Mouse (Mus musculus) forebrain, postnatal 0 days (tissue): Measurements from ENCODE around the gene Gabpb2. TPM values are rescaled to one million over a fixed set of nuclear protein-coding genes. Genes with fewer than 3 reads are reported as not detected.

ENCODE experiments used
- ATAC-seq: fragments of 200-750 bp; cut with Nextera tagmentation; 2 replicates; pipeline ENCODE4 v1.8.0; 2017; ENCODE audit warnings: mild to moderate bottlenecking, moderate library complexity
- DNase-seq: peaks from one replicate; pipeline ENCODE4 v3.0.0-alpha.2; 2015
- H3K27ac ChIP-seq: fragments of 300-500 bp; sonication (generic); 2 replicates; pipeline ENCODE4 v1.5.1; 2014; ENCODE audit warnings: low read depth, mild to moderate bottlenecking, antibody characterized with exemption, low read length, moderate library complexity, mixed read lengths
- H3K27me3 ChIP-seq: fragments of 300-500 bp; sonication (generic); 2 replicates; pipeline ENCODE4 v1.6.1; 2014; ENCODE audit warnings: mild to moderate bottlenecking, low read length, mixed read lengths; ENCODE audit not compliant: insufficient read depth
- H3K36me3 ChIP-seq: fragments of 300-500 bp; sonication (generic); 2 replicates; pipeline ENCODE4 v1.6.1; 2014; ENCODE audit warnings: mild to moderate bottlenecking, moderate library complexity; ENCODE audit not compliant: insufficient read depth
- H3K4me1 ChIP-seq: fragments of 300-500 bp; sonication (generic); 2 replicates; pipeline ENCODE4 v1.6.1; 2014; ENCODE audit warnings: antibody characterized with exemption; ENCODE audit not compliant: insufficient read depth
- H3K4me2 ChIP-seq: fragments of 300-500 bp; sonication (generic); 2 replicates; pipeline ENCODE4 v1.6.1; 2014; ENCODE audit warnings: low read depth, mild to moderate bottlenecking, moderate library complexity
- H3K4me3 ChIP-seq: fragments of 300-500 bp; sonication (generic); 2 replicates; pipeline ENCODE4 v1.5.1; 2014; ENCODE audit warnings: low read depth, low read length, mixed read lengths
- H3K9ac ChIP-seq: fragments of 300-500 bp; sonication (generic); 2 replicates; pipeline ENCODE4 v1.6.1; 2014; ENCODE audit warnings: mild to moderate bottlenecking
- H3K9me3 ChIP-seq: fragments of 300-500 bp; sonication (generic); 2 replicates; pipeline ENCODE4 v1.6.1; 2016; ENCODE audit warnings: low read length
- CTCF ChIP-seq: sonication (generic); IDR thresholded peaks from 2 replicates; pipeline ENCODE4 v1.5.1; 2016; ENCODE audit warnings: antibody characterized with exemption, control low read depth, low read depth
- WGBS: fragments of 180-500 bp; shearing (Covaris S2); extraction: QIAGEN DNeasy Blood & Tissue Kit; methylation state at CpG from one replicate; pipeline ENCODE4 v1.1.7; 2014; 5-methylcytosine and 5-hydroxymethylcytosine counted together
- polyA plus RNA-seq: library from polyadenylated mRNA; unstranded; fragments of >200 nt; fragmentation: Nextera tagmentation; extraction: Ambion mirVana; gene quantifications from 2 replicates; pipeline ENCODE4 v1.2.1, GENCODE M21; 2015
- total RNA-seq: library from RNA; depleted of rRNA; stranded (reverse); fragments of >200 nt; gene quantifications from 2 replicates; pipeline ENCODE4 v1.2.3, GENCODE M21; 2014

The Gabpb2 gene
- total and polyA plus RNA-seq, 2 experiments from 2014 or later, result 1.5 to 9.9 TPM

GRCm38 (mm10) chr3:95239971-95240370 is 22.3 kb upstream of the Gabpb2 start:
- Histone ChIP-seq H3K27me3 (no peaks in the 10 kb centered on the region), H3K4me1 (no peaks in the 10 kb centered on the region)

GRCm38 (mm10) chr3:95239022-95239421 is 21.3 kb upstream of the Gabpb2 start:
- Histone ChIP-seq H3K27me3 (no peaks in the 10 kb centered on the region), H3K4me1 (no peaks in the 10 kb centered on the region), H3K4me3 (no peak overlapping the region), H3K4me2 (no peak overlapping the region), H3K9me3 (no peaks in the 10 kb centered on the region), H3K27ac (no peak overlapping the region), H3K9ac (no peak overlapping the region), H3K36me3 (peaks cover 39% of the 10 kb centered on the region)
- WGBS, result 88% methylated on average over 6 of the region's 6 CpGs
- no peak for TF ChIP-seq CTCF
- no peak for ATAC-seq
- no peak for DNase-seq

More at GRCm38 (mm10) chr3:95239971-95240370, 22.3 kb upstream of the Gabpb2 start:
- no peak overlapping the region for H3K4me2 ChIP-seq
- no peak overlapping the region for H3K9ac ChIP-seq
- H3K27ac ChIP-seq, result no peak overlapping the region
- peaks cover 29% of the 10 kb centered on the region for H3K36me3 ChIP-seq
- no peak for TF ChIP-seq CTCF
- no peak overlapping the region for H3K4me3 ChIP-seq
- no peaks in the 10 kb centered on the region for H3K9me3 ChIP-seq
- ATAC-seq, result no peak
- no peak for DNase-seq
- WGBS, result 89% methylated on average over 12 of the region's 12 CpGs

GRCm38 (mm10) chr3:95237541-95238099 is 19.9 kb upstream of the Gabpb2 start:
- Histone ChIP-seq H3K4me1 (no peaks in the 10 kb centered on the region), H3K27ac (no peak overlapping the region), H3K27me3 (no peaks in the 10 kb centered on the region), H3K4me3 (no peak overlapping the region), H3K36me3 (peaks cover 51% of the 10 kb centered on the region), H3K9me3 (no peaks in the 10 kb centered on the region), H3K9ac (no peak overlapping the region), H3K4me2 (no peak overlapping the region)
- TF ChIP-seq CTCF, result no peak
- DNase-seq, result no peak
- WGBS, result 90% methylated on average over 8 of the region's 8 CpGs
- ATAC-seq, result no peak

GRCm38 (mm10) chr3:95235386-95236301 is 17.9 kb upstream of the Gabpb2 start:
- peaks cover 2% of the 10 kb centered on the region; the same call in 1 of the 2 replicates for H3K4me1 ChIP-seq
- H3K9me3 ChIP-seq, result no peaks in the 10 kb centered on the region
- H3K27me3 ChIP-seq, result no peaks in the 10 kb centered on the region
- no peak overlapping the region for H3K4me3 ChIP-seq
- 61% methylated on average over 23 of the region's 23 CpGs for WGBS
- ATAC-seq (no peak), DNase-seq (no peak)
- H3K9ac ChIP-seq, result no peak overlapping the region
- no peak overlapping the region for H3K4me2 ChIP-seq
- no peak for TF ChIP-seq CTCF
- no peak overlapping the region for H3K27ac ChIP-seq
- peaks cover 59% of the 10 kb centered on the region for H3K36me3 ChIP-seq

GRCm38 (mm10) chr3:95233303-95233980 is 15.7 kb upstream of the Gabpb2 start:
- Histone ChIP-seq H3K27me3 (no peaks in the 10 kb centered on the region), H3K9me3 (no peaks in the 10 kb centered on the region), H3K4me2 (no peak overlapping the region), H3K9ac (no peak overlapping the region), H3K36me3 (peaks cover 59% of the 10 kb centered on the region), H3K4me1 (peaks cover 10% of the 10 kb centered on the region), H3K27ac (no peak overlapping the region), H3K4me3 (no peak overlapping the region)
- ATAC-seq (no peak), DNase-seq (no peak)
- 92% methylated on average over 16 of the region's 16 CpGs for WGBS
- TF ChIP-seq CTCF, result no peak

- H3K4me3 ChIP-seq, result no peak overlapping the region
- no peak overlapping the region for H3K4me2 ChIP-seq
- no peaks in the 10 kb centered on the region for H3K27me3 ChIP-seq
- no peak overlapping the region for H3K9ac ChIP-seq
- no peak for TF ChIP-seq CTCF
- DNase-seq (no peak), ATAC-seq (no peak)
- H3K4me1 ChIP-seq, result peaks cover 10% of the 10 kb centered on the region
- H3K9me3 ChIP-seq, result no peaks in the 10 kb centered on the region
- peaks cover 56% of the 10 kb centered on the region for H3K36me3 ChIP-seq
- 91% methylated on average over 7 of the region's 7 CpGs for WGBS
- no peak overlapping the region for H3K27ac ChIP-seq
These were observed 15.1 kb upstream of the Gabpb2 start for GRCm38 (mm10) chr3:95232771-95233170.
